Mouse (Mus musculus) forebrain, embryonic 16.5 days (tissue): Measurements from ENCODE around the gene Tubgcp2. TPM values are rescaled to one million over a fixed set of nuclear protein-coding genes. Genes with fewer than 3 reads are reported as not detected.

ENCODE experiments used
- ATAC-seq: fragments of 200-750 bp; cut with Nextera tagmentation; 2 replicates; pipeline ENCODE4 v1.8.0; 2017; ENCODE audit warnings: mild to moderate bottlenecking, moderate library complexity
- H3K27ac ChIP-seq: fragments of 300-500 bp; sonication (generic); 2 replicates; pipeline ENCODE4 v1.5.1; 2014; ENCODE audit warnings: low read length, control low read depth
- H3K27me3 ChIP-seq: fragments of 300-500 bp; sonication (generic); replicated peaks from 2 replicates; pipeline ENCODE4 v1.6.1; 2014; ENCODE audit warnings: low read length; ENCODE audit not compliant: control insufficient read depth, insufficient read depth
- H3K36me3 ChIP-seq: fragments of 300-500 bp; sonication (generic); 2 replicates; pipeline ENCODE4 v1.6.1; 2014; ENCODE audit not compliant: control insufficient read depth, insufficient read depth
- H3K4me1 ChIP-seq: fragments of 300-500 bp; sonication (generic); replicated peaks from 2 replicates; pipeline ENCODE4 v1.6.1; 2014; ENCODE audit warnings: low read length; ENCODE audit not compliant: control insufficient read depth, insufficient read depth
- H3K4me2 ChIP-seq: fragments of 300-500 bp; sonication (generic); 2 replicates; pipeline ENCODE4 v1.6.1; 2014; ENCODE audit warnings: mild to moderate bottlenecking, low read length, control low read depth
- H3K4me3 ChIP-seq: fragments of 300-500 bp; sonication (generic); replicated peaks from 2 replicates; pipeline ENCODE4 v1.5.1; 2014; ENCODE audit warnings: mild to moderate bottlenecking, low read length, control low read depth
- H3K9ac ChIP-seq: fragments of 300-500 bp; sonication (generic); replicated peaks from 2 replicates; pipeline ENCODE4 v1.6.1; 2014; ENCODE audit warnings: low read depth, low read length, control low read depth
- H3K9me3 ChIP-seq: fragments of 300-500 bp; sonication (generic); 2 replicates; pipeline ENCODE4 v1.6.1; 2016; ENCODE audit warnings: low read length; ENCODE audit not compliant: control insufficient read depth
- WGBS: fragments of 180-500 bp; shearing (Covaris S2); extraction: QIAGEN DNeasy Blood & Tissue Kit; methylation state at CpG from one replicate; pipeline ENCODE4 v1.1.7; 2014; 5-methylcytosine and 5-hydroxymethylcytosine counted together
- polyA plus RNA-seq: library from polyadenylated mRNA; unstranded; fragments of >200 nt; fragmentation: Nextera tagmentation; extraction: Ambion mirVana; gene quantifications from 2 replicates; pipeline ENCODE4 v1.2.1, GENCODE M21; 2015

The Tubgcp2 gene
- polyA plus RNA-seq, 1 experiment from 2014 or later, result 72.7 TPM

- H3K4me3 ChIP-seq, result no peak overlapping the region
- no peaks in the 10 kb centered on the region for H3K9me3 ChIP-seq
- H3K27me3 ChIP-seq, result no peaks in the 10 kb centered on the region
- H3K36me3 ChIP-seq, result peaks cover 22% of the 10 kb centered on the region
- H3K27ac ChIP-seq, result no peak overlapping the region
- no peak overlapping the region for H3K9ac ChIP-seq
- WGBS, result 95% methylated on average over 6 of the region's 6 CpGs
- ATAC-seq, result no peak
- H3K4me1 ChIP-seq, result no peaks in the 10 kb centered on the region
- H3K4me2 ChIP-seq, result no peak overlapping the region
Measured at GRCm38 (mm10) chr7:139993532-139993931, 42.9 kb downstream of the Tubgcp2 start.

GRCm38 (mm10) chr7:139992406-139992805 is 44.1 kb downstream of the Tubgcp2 start, which contains the start of gene Adam8:
TSS of gene Adam8 (minus strand) at chr7:139992562.
- Histone ChIP-seq H3K4me1 (no peaks in the 10 kb centered on the region), H3K27ac (no peak within 1 kb of the TSS), H3K9ac (no peak within 1 kb of the TSS), H3K27me3 (no peaks in the 10 kb centered on the region), H3K4me3 (no peak within 1 kb of the TSS), H3K9me3 (no peaks in the 10 kb centered on the region), H3K36me3 (peaks cover 16% of the 10 kb centered on the region), H3K4me2 (no peak within 1 kb of the TSS)
- 37% methylated on average over 7 of the region's 7 CpGs for WGBS
- ATAC-seq, result peak; percentile 43; the same call in 1 of the 2 replicates

- no peaks in the 10 kb centered on the region for H3K27me3 ChIP-seq
- H3K27ac ChIP-seq, result no peak overlapping the region
- no peak overlapping the region for H3K9ac ChIP-seq
- H3K4me3 ChIP-seq, result no peak overlapping the region
- 74% methylated on average over 8 of the region's 8 CpGs for WGBS
- ATAC-seq, result no peak
- peaks cover 6% of the 10 kb centered on the region for H3K36me3 ChIP-seq
- no peaks in the 10 kb centered on the region for H3K4me1 ChIP-seq
- H3K4me2 ChIP-seq, result no peak overlapping the region
- no peaks in the 10 kb centered on the region for H3K9me3 ChIP-seq
Measured at GRCm38 (mm10) chr7:139990864-139991394, 45.5 kb downstream of the Tubgcp2 start.

GRCm38 (mm10) chr7:139988272-139988671 is 48.2 kb downstream of the Tubgcp2 start:
- Histone ChIP-seq H3K36me3 (no peaks in the 10 kb centered on the region), H3K9me3 (no peaks in the 10 kb centered on the region), H3K9ac (no peak overlapping the region), H3K27ac (no peak overlapping the region), H3K27me3 (no peaks in the 10 kb centered on the region), H3K4me3 (no peak overlapping the region), H3K4me2 (no peak overlapping the region), H3K4me1 (no peaks in the 10 kb centered on the region)
- no peak for ATAC-seq
- 87% methylated on average over 9 of the region's 9 CpGs for WGBS

GRCm38 (mm10) chr7:139984505-139984904 is 52.0 kb downstream of the Tubgcp2 start:
- no peaks in the 10 kb centered on the region for H3K36me3 ChIP-seq
- WGBS, result 97% methylated on average over 11 of the region's 11 CpGs
- no peaks in the 10 kb centered on the region for H3K9me3 ChIP-seq
- H3K4me3 ChIP-seq, result no peak overlapping the region
- no peak overlapping the region for H3K9ac ChIP-seq
- H3K4me1 ChIP-seq, result no peaks in the 10 kb centered on the region
- no peak for ATAC-seq
- no peaks in the 10 kb centered on the region for H3K27me3 ChIP-seq
- no peak overlapping the region for H3K4me2 ChIP-seq
- no peak overlapping the region for H3K27ac ChIP-seq

GRCm38 (mm10) chr7:139982058-139982457 is 54.4 kb downstream of the Tubgcp2 start:
- Histone ChIP-seq H3K9ac (no peak overlapping the region), H3K4me3 (no peak overlapping the region), H3K9me3 (no peaks in the 10 kb centered on the region), H3K27me3 (no peaks in the 10 kb centered on the region), H3K4me1 (peaks cover 11% of the 10 kb centered on the region), H3K27ac (no peak overlapping the region), H3K4me2 (no peak overlapping the region), H3K36me3 (no peaks in the 10 kb centered on the region)
- WGBS, result 83% methylated on average over 10 of the region's 11 CpGs
- ATAC-seq, result no peak

GRCm38 (mm10) chr7:139980778-139981177 is 55.7 kb downstream of the Tubgcp2 start:
- H3K36me3 ChIP-seq, result no peaks in the 10 kb centered on the region
- no peak overlapping the region for H3K4me3 ChIP-seq
- H3K9me3 ChIP-seq, result no peaks in the 10 kb centered on the region
- no peak for ATAC-seq
- H3K27ac ChIP-seq, result no peak overlapping the region
- H3K4me2 ChIP-seq, result no peak overlapping the region
- 63% methylated on average over 3 of the region's 3 CpGs for WGBS
- no peaks in the 10 kb centered on the region for H3K27me3 ChIP-seq
- H3K9ac ChIP-seq, result no peak overlapping the region
- H3K4me1 ChIP-seq, result peaks cover 11% of the 10 kb centered on the region

GRCm38 (mm10) chr7:139979011-139979719 is 57.3 kb downstream of the Tubgcp2 start:
- 38% methylated on average over 13 of the region's 13 CpGs for WGBS
- no peak overlapping the region for H3K27ac ChIP-seq
- H3K36me3 ChIP-seq, result no peaks in the 10 kb centered on the region
- H3K27me3 ChIP-seq, result no peaks in the 10 kb centered on the region
- H3K4me3 ChIP-seq, result peak overlapping the region; percentile 53
- peak; percentile 51 for ATAC-seq
- H3K4me2 ChIP-seq, result peak overlapping the region; percentile 78
- H3K9ac ChIP-seq, result peak overlapping the region; percentile 51
- H3K9me3 ChIP-seq, result no peaks in the 10 kb centered on the region
- H3K4me1 ChIP-seq, result peaks cover 11% of the 10 kb centered on the region

GRCm38 (mm10) chr7:139978278-139978892 is 58.1 kb downstream of the Tubgcp2 start, which contains the start of gene 6430531B16Rik:
TSS of gene 6430531B16Rik (minus strand) at chr7:139978755.
- Histone ChIP-seq H3K4me2 (peak within 1 kb of the TSS; percentile 78), H3K4me1 (peaks cover 11% of the 10 kb centered on the region), H3K36me3 (no peaks in the 10 kb centered on the region), H3K9ac (peak within 1 kb of the TSS; percentile 60), H3K4me3 (peak within 1 kb of the TSS; percentile 53), H3K9me3 (no peaks in the 10 kb centered on the region), H3K27me3 (no peaks in the 10 kb centered on the region), H3K27ac (no peak within 1 kb of the TSS)
- ATAC-seq, result peak; percentile 99
- WGBS, result 3% methylated on average over 32 of the region's 32 CpGs
